Mouse (Mus musculus) spleen, adult 2 months (tissue): ENCODE data around the gene Vstm2a. TPM values are rescaled to one million over a fixed set of nuclear protein-coding genes. Genes with fewer than 3 reads are reported as not detected.

Source experiments
- DNase-seq, 2 experiments: peaks; one replicate each; pipeline versions ENCODE4 v3.0.0 to v3.0.0-alpha.2; 2012 to 2021; ENCODE audit warnings: low spot score in 2 of 2, low read depth in 1 of 2
- H3K27ac ChIP-seq: fragments of 200-500 bp; 2 replicates; pipeline ENCODE4 v1.5.1; 2012; ENCODE audit warnings: low read length, inconsistent platforms; ENCODE audit not compliant: insufficient read depth
- H3K27me3 ChIP-seq: fragments of 200-500 bp; 2 replicates; pipeline ENCODE4 v1.6.1; 2012; ENCODE audit warnings: mild to moderate bottlenecking, moderate library complexity, low read length, inconsistent platforms; ENCODE audit not compliant: control insufficient read depth, insufficient read depth
- H3K36me3 ChIP-seq: fragments of 200-500 bp; 2 replicates; pipeline ENCODE4 v1.6.1; 2012; ENCODE audit warnings: mild to moderate bottlenecking, low read length, inconsistent platforms; ENCODE audit not compliant: control insufficient read depth, insufficient read depth
- H3K4me1 ChIP-seq: fragments of 200-500 bp; 2 replicates; pipeline ENCODE4 v1.6.1; 2011; ENCODE audit warnings: inconsistent platforms; ENCODE audit not compliant: control insufficient read depth, insufficient read depth, insufficient read length
- H3K4me3 ChIP-seq: fragments of 200-500 bp; 2 replicates; pipeline ENCODE4 v1.5.1; 2011; ENCODE audit warnings: mild to moderate bottlenecking, inconsistent platforms; ENCODE audit not compliant: insufficient read depth, insufficient read length; ENCODE audit errors: extremely low read depth
- CTCF ChIP-seq: fragments of 200-500 bp; IDR thresholded peaks from 2 replicates; pipeline ENCODE4 v1.5.1; 2011; ENCODE audit warnings: mild to moderate bottlenecking, inconsistent platforms; ENCODE audit not compliant: insufficient read depth, insufficient read length, insufficient replicate concordance; ENCODE audit errors: extremely low read depth
- POLR2A ChIP-seq: fragments of 200-500 bp; IDR thresholded peaks from 2 replicates; pipeline ENCODE4 v1.6.1; 2011; ENCODE audit warnings: low read depth, low read length, inconsistent platforms
- WGBS: fragments of 180-500 bp; shearing (Covaris S2); methylation state at CpG from one replicate; pipeline ENCODE4 v1.1.7; 2018; 5-methylcytosine and 5-hydroxymethylcytosine counted together
- polyA plus RNA-seq: library from polyadenylated mRNA; depleted of rRNA; stranded (reverse); fragments of >200 nt; gene quantifications from 2 replicates; pipeline ENCODE4 v1.2.3, GENCODE M21; 2012

The Vstm2a gene
- polyA plus RNA-seq, 1 experiment, result not detected

GRCm38 (mm10) chr11:16292960-16293359 lies 35.4 kb downstream of the Vstm2a start:
- H3K4me3 ChIP-seq, result no peak overlapping the region
- H3K27me3 ChIP-seq, result no peaks in the 10 kb centered on the region; the same call in 1 of the 2 replicates
- 80% methylated on average over 4 of the region's 4 CpGs for WGBS
- TF ChIP-seq CTCF (no peak), POLR2A (no peak)
- no peak for DNase-seq
- no peak overlapping the region for H3K27ac ChIP-seq
- H3K4me1 ChIP-seq, result no peaks in the 10 kb centered on the region
- no peaks in the 10 kb centered on the region for H3K36me3 ChIP-seq

- Histone ChIP-seq H3K4me1 (no peaks in the 10 kb centered on the region), H3K27ac (no peak overlapping the region), H3K27me3 (no peaks in the 10 kb centered on the region; the same call in 1 of the 2 replicates), H3K4me3 (no peak overlapping the region), H3K36me3 (no peaks in the 10 kb centered on the region)
- 76% methylated on average over 1 of the region's 1 CpGs for WGBS
- TF ChIP-seq POLR2A (no peak), CTCF (no peak)
- no peak for DNase-seq
These were observed 39.0 kb downstream of the Vstm2a start for GRCm38 (mm10) chr11:16296521-16296920.

- no peak overlapping the region for H3K27ac ChIP-seq
- H3K36me3 ChIP-seq, result no peaks in the 10 kb centered on the region
- no peak for TF ChIP-seq POLR2A
- no peak for TF ChIP-seq CTCF
- no peak overlapping the region for H3K4me3 ChIP-seq
- H3K27me3 ChIP-seq, result no peaks in the 10 kb centered on the region; the same call in 1 of the 2 replicates
- no peaks in the 10 kb centered on the region for H3K4me1 ChIP-seq
- 77% methylated on average over 1 of the region's 1 CpGs for WGBS
- no peak for DNase-seq
These were observed 42.0 kb downstream of the Vstm2a start for GRCm38 (mm10) chr11:16299492-16299891.

GRCm38 (mm10) chr11:16299960-16300359 lies 42.4 kb downstream of the Vstm2a start:
- DNase-seq, result no peak
- Histone ChIP-seq H3K27me3 (no peaks in the 10 kb centered on the region), H3K27ac (no peak overlapping the region), H3K36me3 (no peaks in the 10 kb centered on the region), H3K4me1 (no peaks in the 10 kb centered on the region), H3K4me3 (no peak overlapping the region)
- no peak for TF ChIP-seq CTCF
- TF ChIP-seq POLR2A, result no peak
- 85% methylated on average over 1 of the region's 1 CpGs for WGBS

- 94% methylated on average over 2 of the region's 2 CpGs for WGBS
- no peak overlapping the region for H3K4me3 ChIP-seq
- no peaks in the 10 kb centered on the region for H3K36me3 ChIP-seq
- DNase-seq, result no peak
- TF ChIP-seq CTCF (no peak), POLR2A (no peak)
- no peaks in the 10 kb centered on the region for H3K4me1 ChIP-seq
- H3K27me3 ChIP-seq, result no peaks in the 10 kb centered on the region
- H3K27ac ChIP-seq, result no peak overlapping the region
These were observed 43.2 kb downstream of the Vstm2a start for GRCm38 (mm10) chr11:16300709-16301108.

- Histone ChIP-seq H3K27me3 (no peaks in the 10 kb centered on the region), H3K27ac (no peak overlapping the region), H3K4me1 (no peaks in the 10 kb centered on the region), H3K36me3 (no peaks in the 10 kb centered on the region), H3K4me3 (no peak overlapping the region)
- TF ChIP-seq POLR2A, result no peak
- TF ChIP-seq CTCF, result no peak
- WGBS, result 87% methylated on average over 2 of the region's 2 CpGs
- no peak for DNase-seq
These were observed 57.6 kb downstream of the Vstm2a start for GRCm38 (mm10) chr11:16315097-16315496.

GRCm38 (mm10) chr11:16345179-16345578 lies 87.7 kb downstream of the Vstm2a start:
- no peak for DNase-seq
- Histone ChIP-seq H3K4me3 (no peak overlapping the region), H3K27ac (no peak overlapping the region), H3K36me3 (no peaks in the 10 kb centered on the region), H3K4me1 (no peaks in the 10 kb centered on the region), H3K27me3 (no peaks in the 10 kb centered on the region)
- TF ChIP-seq POLR2A (no peak), CTCF (no peak)
- WGBS, result 53% methylated on average over 3 of the region's 3 CpGs

- Histone ChIP-seq H3K27me3 (no peaks in the 10 kb centered on the region), H3K4me3 (no peak overlapping the region), H3K27ac (no peak overlapping the region), H3K4me1 (no peaks in the 10 kb centered on the region), H3K36me3 (no peaks in the 10 kb centered on the region)
- TF ChIP-seq CTCF (no peak), POLR2A (no peak)
- no peak for DNase-seq
- 80% methylated on average over 3 of the region's 3 CpGs for WGBS
These were observed 88.2 kb downstream of the Vstm2a start for GRCm38 (mm10) chr11:16345676-16346075.
